Mouse (Mus musculus) ES-Bruce4 (cell line): Measurements from ENCODE around the gene Nr1d2. TPM values are rescaled to one million over a fixed set of nuclear protein-coding genes. Genes with fewer than 3 reads are reported as not detected.
"Not testable (repeated sequence)": the region's sequence is repeated elsewhere in the genome, so short reads cannot be mapped to it uniquely, and the experiment has no call there.

Experiments
- H3K27ac ChIP-seq: 2 replicates; pipeline ENCODE4 v1.5.1; 2012; ENCODE audit warnings: low read length, inconsistent platforms; ENCODE audit not compliant: insufficient read depth
- H3K27me3 ChIP-seq: 2 replicates; pipeline ENCODE4 v1.6.1; 2012; ENCODE audit warnings: mild to moderate bottlenecking, low read length, inconsistent platforms; ENCODE audit not compliant: control insufficient read depth, poor library complexity, insufficient read depth, severe bottlenecking
- H3K36me3 ChIP-seq: 2 replicates; pipeline ENCODE4 v1.6.1; 2012; ENCODE audit warnings: inconsistent platforms, mild to moderate bottlenecking, low read length, moderate library complexity; ENCODE audit not compliant: control insufficient read depth, poor library complexity, insufficient read depth, severe bottlenecking
- H3K4me1 ChIP-seq: one replicate; pipeline ENCODE4 v1.8.1; 2011; ENCODE audit warnings: low read length; ENCODE audit not compliant: control insufficient read depth, insufficient read depth
- H3K4me3 ChIP-seq: 2 replicates; pipeline ENCODE4 v1.5.1; 2011; ENCODE audit warnings: low read depth, mild to moderate bottlenecking, low read length
- H3K9ac ChIP-seq: 2 replicates; pipeline ENCODE4 v1.6.1; 2012; ENCODE audit warnings: low read depth, mild to moderate bottlenecking, inconsistent platforms; ENCODE audit not compliant: poor library complexity, severe bottlenecking
- H3K9me3 ChIP-seq: replicated peaks from 2 replicates; pipeline ENCODE4 v1.6.1; 2012; ENCODE audit warnings: mild to moderate bottlenecking, low read length, inconsistent platforms; ENCODE audit not compliant: control insufficient read depth, poor library complexity, insufficient read depth, severe bottlenecking
- CTCF ChIP-seq: IDR thresholded peaks from one replicate; pipeline ENCODE4 v1.8.1; 2011; ENCODE audit warnings: low read depth, low read length
- EP300 ChIP-seq: IDR thresholded peaks from 2 replicates; pipeline ENCODE4 v1.6.1; 2011; ENCODE audit warnings: low read depth, low read length; ENCODE audit not compliant: insufficient read depth
- POLR2A ChIP-seq: IDR thresholded peaks from one replicate; pipeline ENCODE4 v1.8.1; 2011; ENCODE audit warnings: low read length; ENCODE audit not compliant: insufficient read depth
- polyA plus RNA-seq: library from polyadenylated mRNA; stranded (reverse); fragments of >200 nt; gene quantifications from 2 replicates; pipeline ENCODE4 v1.2.4, GENCODE M21; 2011; ENCODE audit warnings: low read depth; ENCODE audit not compliant: missing spikeins, insufficient read depth, insufficient read length

Nr1d2 gene
- polyA plus RNA-seq, 1 experiment: 16.3 TPM

DNA sequence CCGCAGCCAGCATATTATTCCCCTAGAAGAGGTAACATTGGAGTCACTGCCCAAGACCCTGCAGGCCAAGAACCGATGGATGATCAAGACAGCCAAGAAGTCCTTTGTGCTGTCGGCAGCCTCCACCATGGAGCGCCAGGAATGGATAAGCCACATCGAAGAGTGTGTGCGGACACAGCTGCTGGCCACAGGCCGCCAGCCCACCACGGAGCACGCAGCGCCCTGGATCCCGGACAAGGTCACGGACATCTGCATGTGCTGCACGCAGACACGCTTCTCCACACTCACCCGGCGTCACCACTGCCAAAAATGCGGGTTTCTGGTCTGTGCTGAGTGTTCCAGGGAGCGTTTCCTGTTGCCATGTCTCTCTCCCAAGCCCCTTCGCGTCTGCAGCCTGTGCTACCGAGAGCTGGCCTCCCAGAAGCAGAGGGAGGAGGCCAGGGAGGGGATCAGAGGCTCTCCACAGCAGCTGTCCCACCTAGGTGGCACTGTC, 3.8 kb upstream of the Nr1d2 start:
- Histone ChIP-seq H3K9me3 (no peaks in the 10 kb centered on the region), H3K36me3 (no peaks in the 10 kb centered on the region), H3K27me3 (no peaks in the 10 kb centered on the region), H3K4me1 (no peaks in the 10 kb centered on the region), H3K27ac (no peak overlapping the region), H3K4me3 (peak overlapping the region; percentile 4), H3K9ac (no peak overlapping the region)
- TF ChIP-seq EP300 (no peak), CTCF (no peak), POLR2A (no peak)

GRCm38 (mm10) chr14:18241786-18242185, 2.9 kb upstream of the Nr1d2 start:
- no peak overlapping the region for H3K4me3 ChIP-seq
- H3K27me3 ChIP-seq: no peaks in the 10 kb centered on the region
- H3K4me1 ChIP-seq: no peaks in the 10 kb centered on the region
- no peak overlapping the region for H3K9ac ChIP-seq
- H3K36me3 ChIP-seq: no peaks in the 10 kb centered on the region
- TF ChIP-seq EP300 (no peak), CTCF (no peak), POLR2A (no peak)
- H3K27ac ChIP-seq: no peak overlapping the region
- H3K9me3 ChIP-seq: no peaks in the 10 kb centered on the region

DNA sequence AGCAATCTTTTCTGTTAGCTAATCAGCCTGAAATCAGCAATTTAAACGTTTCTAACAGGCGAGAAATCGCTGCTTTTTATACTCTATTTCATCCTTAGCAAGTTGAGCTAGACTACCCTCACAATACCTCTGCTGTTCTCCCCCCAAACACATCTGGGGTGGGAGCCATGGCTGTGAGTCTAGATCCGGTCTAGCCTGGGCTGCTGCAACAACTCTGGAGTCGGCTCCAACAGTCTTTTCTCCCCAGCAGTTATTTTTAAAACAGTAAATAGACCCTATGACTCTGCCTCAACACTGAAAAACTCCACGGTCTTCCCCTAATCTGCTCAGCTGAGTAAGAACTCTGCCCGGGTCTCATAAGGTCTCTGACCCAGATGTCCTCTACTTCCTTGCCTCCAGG, 1.2 kb upstream of the Nr1d2 start:
- Histone ChIP-seq H3K9ac (peak overlapping the region; percentile 10; the same call in 1 of the 2 replicates), H3K4me3 (no peak overlapping the region), H3K36me3 (no peaks in the 10 kb centered on the region), H3K27ac (no peak overlapping the region), H3K9me3 (no peaks in the 10 kb centered on the region), H3K27me3 (no peaks in the 10 kb centered on the region), H3K4me1 (no peaks in the 10 kb centered on the region)
- TF ChIP-seq POLR2A (no peak), CTCF (no peak), EP300 (no peak)

DNA sequence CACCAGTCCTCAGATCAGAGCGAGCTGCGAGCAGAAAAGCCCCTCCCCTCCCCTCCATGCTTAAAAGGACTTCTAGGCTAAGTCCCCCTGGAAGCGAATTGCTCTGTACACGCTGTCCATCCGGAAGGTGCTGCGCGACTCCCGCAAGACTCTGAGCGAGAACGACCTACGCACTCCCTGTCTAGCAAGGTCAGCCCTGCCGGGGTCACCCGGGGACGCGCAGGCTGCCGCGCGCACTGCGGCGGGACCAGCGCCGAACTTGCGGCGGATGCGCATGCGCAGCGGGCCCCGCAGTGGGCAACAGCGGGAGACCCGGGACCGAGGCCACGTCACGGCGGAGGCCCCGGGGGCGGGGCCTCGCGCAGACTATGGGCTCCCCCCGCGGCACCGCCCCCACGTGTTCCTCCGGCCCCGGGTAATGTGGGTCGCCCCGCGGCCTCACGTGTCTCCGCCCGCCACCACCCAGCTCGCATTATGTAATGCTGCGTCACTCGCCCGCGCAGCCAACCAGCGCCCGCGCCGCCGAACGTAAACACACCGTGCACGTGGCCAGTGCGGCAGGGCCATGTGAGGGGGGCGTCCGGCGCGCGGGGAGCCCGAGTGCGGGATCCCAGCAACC, 687 bp downstream of the Nr1d2 start:
- no peaks in the 10 kb centered on the region for H3K27me3 ChIP-seq
- H3K9ac ChIP-seq: peak overlapping the region; percentile 68
- TF ChIP-seq CTCF (no peak), EP300 (no peak), POLR2A (no peak)
- no peaks in the 10 kb centered on the region for H3K36me3 ChIP-seq
- H3K4me3 ChIP-seq: peak overlapping the region; percentile 82
- H3K4me1 ChIP-seq: no peaks in the 10 kb centered on the region
- peak overlapping the region; percentile 86 for H3K27ac ChIP-seq
- no peaks in the 10 kb centered on the region for H3K9me3 ChIP-seq

DNA sequence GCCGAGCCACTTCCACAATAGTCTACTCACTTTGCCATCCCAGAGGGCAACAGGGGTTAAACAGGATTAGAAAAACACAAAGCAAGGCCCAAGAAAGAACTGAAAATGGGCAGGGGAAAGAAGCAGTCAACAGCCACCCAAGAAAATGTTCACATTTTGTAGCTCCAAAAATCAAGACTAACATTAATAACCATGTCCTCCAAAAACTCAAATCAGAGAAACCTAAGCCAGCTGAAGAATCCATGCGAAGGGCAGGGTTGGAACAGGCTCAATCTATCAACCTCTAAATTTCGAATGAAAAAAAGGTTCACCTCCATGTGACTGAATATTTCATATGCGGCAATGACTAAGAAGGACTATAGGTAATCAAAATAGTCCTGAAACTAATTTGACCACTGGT, 1.5 kb downstream of the Nr1d2 start:
- peak overlapping the region; percentile 68; the same call in 1 of the 2 replicates for H3K9ac ChIP-seq
- H3K4me3 ChIP-seq: no peak overlapping the region

GRCm38 (mm10) chr14:18236496-18237235, 2.3 kb downstream of the Nr1d2 start:
- not testable (repeated sequence) for H3K36me3 ChIP-seq, H3K9me3 ChIP-seq, H3K4me1 ChIP-seq, H3K27me3 ChIP-seq, H3K4me3 ChIP-seq, H3K27ac ChIP-seq
- H3K9ac ChIP-seq: 0 out of 2 replicates have a peak overlapping the region, but pooled peaks have one; percentile 68

More for the DNA sequence above, 1.5 kb downstream of the Nr1d2 start:
- peak overlapping the region; percentile 54; the same call in 1 of the 2 replicates for H3K27ac ChIP-seq
- no peaks in the 10 kb centered on the region for H3K27me3 ChIP-seq
- no peaks in the 10 kb centered on the region for H3K4me1 ChIP-seq
- no peaks in the 10 kb centered on the region for H3K36me3 ChIP-seq
- no peaks in the 10 kb centered on the region for H3K9me3 ChIP-seq
- TF ChIP-seq POLR2A (no peak), CTCF (no peak), EP300 (no peak)
